Mouse (Mus musculus) MEL (cell line): ENCODE results near the gene Lmo7. TPM values are rescaled to one million over a fixed set of nuclear protein-coding genes. Genes with fewer than 3 reads are reported as not detected.

Experiments used
- DNase-seq: peaks from one replicate; pipeline ENCODE4 v3.0.0; 2011; ENCODE audit warnings: low read depth, low spot score
- H3K27ac ChIP-seq: 2 replicates; pipeline ENCODE4 v1.5.1; 2012; ENCODE audit warnings: low read depth, mild to moderate bottlenecking, control low read depth, low read length, moderate library complexity; ENCODE audit not compliant: control insufficient read depth
- H3K27me3 ChIP-seq, 2 experiments: fragments of 150-350 bp in 1 of 2; sonication (generic) in 1 of 2; 2 replicates each; pipeline ENCODE4 v1.6.1; 2012; ENCODE audit warnings: low read length in 2 of 2, mild to moderate bottlenecking in 2 of 2, improper control_type of control experiment in 1 of 2, moderate library complexity in 1 of 2; ENCODE audit not compliant: insufficient read depth in 2 of 2, control insufficient read depth in 1 of 2
- H3K36me3 ChIP-seq, 2 experiments: 2 replicates each; pipeline ENCODE4 v1.6.1; 2012 to 2014; ENCODE audit warnings: low read length in 2 of 2, improper control_type of control experiment in 1 of 2, inconsistent platforms in 1 of 2, mild to moderate bottlenecking in 1 of 2; ENCODE audit not compliant: insufficient read depth in 2 of 2, control insufficient read depth in 1 of 2
- H3K4me1 ChIP-seq, 2 experiments: fragments of 150-350 bp in 1 of 2; sonication (generic) in 1 of 2; 2 replicates each; pipeline ENCODE4 v1.6.1; 2012; ENCODE audit warnings: low read length in 2 of 2, improper control_type of control experiment in 1 of 2, mild to moderate bottlenecking in 1 of 2; ENCODE audit not compliant: insufficient read depth in 2 of 2, control insufficient read depth in 1 of 2
- H3K4me3 ChIP-seq, 2 experiments: fragments of 150-350 bp in 1 of 2; sonication (generic) in 1 of 2; 2 replicates each; pipeline ENCODE4 v1.5.1; 2012; ENCODE audit warnings: low read depth in 2 of 2, low read length in 2 of 2, mild to moderate bottlenecking in 2 of 2, moderate library complexity in 2 of 2, control low read depth in 1 of 2, improper control_type of control experiment in 1 of 2; ENCODE audit not compliant: control insufficient read depth in 1 of 2, insufficient read depth in 1 of 2
- H3K79me2 ChIP-seq: 2 replicates; pipeline ENCODE4 v1.6.1; 2012; ENCODE audit warnings: mild to moderate bottlenecking, low read length, moderate library complexity; ENCODE audit not compliant: control insufficient read depth, poor library complexity, insufficient read depth
- H3K9ac ChIP-seq: 2 replicates; pipeline ENCODE4 v1.6.1; 2012; ENCODE audit warnings: low read depth, mild to moderate bottlenecking, control low read depth, low read length, moderate library complexity; ENCODE audit not compliant: control insufficient read depth, poor library complexity, severe bottlenecking
- H3K9me3 ChIP-seq: fragments of 150-350 bp; sonication (generic); replicated peaks from 2 replicates; pipeline ENCODE4 v1.6.1; 2012; ENCODE audit warnings: mild to moderate bottlenecking, low read length, improper control_type of control experiment, moderate library complexity; ENCODE audit not compliant: insufficient read depth
- BHLHE40 ChIP-seq: IDR thresholded peaks from 2 replicates; pipeline ENCODE4 v1.6.1; 2012; ENCODE audit warnings: low read depth, mild to moderate bottlenecking, inconsistent platforms, low read length, improper control_type of control experiment, borderline replicate concordance
- CHD2 ChIP-seq: IDR thresholded peaks from 2 replicates; pipeline ENCODE4 v1.6.1; 2011; ENCODE audit warnings: low read length, improper control_type of control experiment
- CTCF ChIP-seq, 3 experiments: IDR thresholded peaks in 2 of 3; conservative IDR thresholded peaks in 1 of 3; 2 replicates each; pipeline ENCODE4 v1.5.1; 2011 to 2012; ENCODE audit warnings: low read length in 3 of 3, low read depth in 2 of 3, mild to moderate bottlenecking in 2 of 3, improper control_type of control experiment in 1 of 3, inconsistent platforms in 1 of 3, mixed read lengths in 1 of 3, moderate library complexity in 1 of 3; ENCODE audit not compliant: control insufficient read depth in 1 of 3, insufficient read depth in 1 of 3, poor library complexity in 1 of 3, severe bottlenecking in 1 of 3
- E2F4 ChIP-seq: IDR thresholded peaks from 2 replicates; pipeline ENCODE4 v1.6.1; 2011; ENCODE audit warnings: low read depth, low read length, improper control_type of control experiment, borderline replicate concordance
- ELF1 ChIP-seq: IDR thresholded peaks from 2 replicates; pipeline ENCODE4 v1.6.1; 2014; ENCODE audit warnings: low read depth, mild to moderate bottlenecking, inconsistent platforms, low read length, improper control_type of control experiment, moderate library complexity
- EP300 ChIP-seq, 2 experiments: IDR thresholded peaks; 2 replicates each; pipeline ENCODE4 v1.6.1; 2011; ENCODE audit warnings: improper control_type of control experiment in 2 of 2, low read length in 2 of 2, low read depth in 1 of 2, mild to moderate bottlenecking in 1 of 2
- GABPA ChIP-seq: IDR thresholded peaks from 2 replicates; pipeline ENCODE4 v1.6.1; 2012; ENCODE audit warnings: low read depth, mild to moderate bottlenecking, inconsistent platforms, low read length, improper control_type of control experiment, moderate library complexity
- GATA1 ChIP-seq: IDR thresholded peaks from 2 replicates; pipeline ENCODE4 v1.6.1; 2011; ENCODE audit warnings: low read depth, low read length, improper control_type of control experiment
- KAT2A ChIP-seq: conservative IDR thresholded peaks from 2 replicates; pipeline ENCODE4 v1.6.1; 2012; ENCODE audit warnings: low read depth, low read length, improper control_type of control experiment, inconsistent platforms
- MAX ChIP-seq: IDR thresholded peaks from 2 replicates; pipeline ENCODE4 v1.6.1; 2011; ENCODE audit warnings: low read length, improper control_type of control experiment
- MAZ ChIP-seq: IDR thresholded peaks from 2 replicates; pipeline ENCODE4 v1.6.1; 2012; ENCODE audit warnings: low read depth, mild to moderate bottlenecking, inconsistent platforms, low read length, improper control_type of control experiment
- MEF2A ChIP-seq: IDR thresholded peaks from 2 replicates; pipeline ENCODE4 v1.6.1; 2014; ENCODE audit warnings: low read depth, mild to moderate bottlenecking, inconsistent platforms, low read length, improper control_type of control experiment; ENCODE audit not compliant: poor library complexity, insufficient replicate concordance, severe bottlenecking; ENCODE audit errors: extremely low read depth
- MXI1 ChIP-seq: IDR thresholded peaks from 2 replicates; pipeline ENCODE4 v1.6.1; 2011; ENCODE audit warnings: mild to moderate bottlenecking, low read depth, low read length, improper control_type of control experiment
- POLR2AphosphoS2 ChIP-seq: IDR thresholded peaks from 2 replicates; pipeline ENCODE4 v1.6.1; 2011; ENCODE audit warnings: low read length, improper control_type of control experiment
- POLR2AphosphoS5 ChIP-seq: IDR thresholded peaks from 2 replicates; pipeline ENCODE4 v1.6.1; 2012; ENCODE audit warnings: low read depth, borderline replicate concordance, mild to moderate bottlenecking, inconsistent platforms, low read length, moderate library complexity, mixed read lengths
- RAD21 ChIP-seq: IDR thresholded peaks from 2 replicates; pipeline ENCODE4 v1.6.1; 2011; ENCODE audit warnings: mild to moderate bottlenecking, low read depth, low read length, improper control_type of control experiment
- RCOR1 ChIP-seq: IDR thresholded peaks from 2 replicates; pipeline ENCODE4 v1.6.1; 2012; ENCODE audit warnings: low read depth, mild to moderate bottlenecking, inconsistent platforms, low read length, improper control_type of control experiment
- SMC3 ChIP-seq: IDR thresholded peaks from 2 replicates; pipeline ENCODE4 v1.6.1; 2011; ENCODE audit warnings: low read depth, low read length, improper control_type of control experiment
- TAL1 ChIP-seq: IDR thresholded peaks from 2 replicates; pipeline ENCODE4 v1.6.1; 2012; ENCODE audit warnings: mild to moderate bottlenecking, inconsistent platforms, low read length, moderate library complexity, mixed read lengths
- TCF12 ChIP-seq: IDR thresholded peaks from 2 replicates; pipeline ENCODE4 v1.6.1; 2014; ENCODE audit warnings: low read depth, mild to moderate bottlenecking, inconsistent platforms, low read length, improper control_type of control experiment, moderate library complexity
- USF1 ChIP-seq: IDR thresholded peaks from 2 replicates; pipeline ENCODE4 v1.6.1; 2014; ENCODE audit warnings: low read depth, mild to moderate bottlenecking, inconsistent platforms, low read length, improper control_type of control experiment, moderate library complexity
- USF2 ChIP-seq, 2 experiments: IDR thresholded peaks; 2 replicates each; pipeline ENCODE4 v1.6.1; 2011 to 2012; ENCODE audit warnings: improper control_type of control experiment in 2 of 2, low read length in 2 of 2, borderline replicate concordance in 1 of 2, inconsistent platforms in 1 of 2, low read depth in 1 of 2, mild to moderate bottlenecking in 1 of 2; ENCODE audit not compliant: insufficient read depth in 1 of 2
- ZKSCAN1 ChIP-seq: IDR thresholded peaks from 2 replicates; pipeline ENCODE4 v1.6.1; 2012; ENCODE audit warnings: low read depth, mild to moderate bottlenecking, inconsistent platforms, low read length, improper control_type of control experiment, moderate library complexity
- ZMIZ1 ChIP-seq: IDR thresholded peaks from 2 replicates; pipeline ENCODE4 v1.6.1; 2012; ENCODE audit warnings: low read depth, mild to moderate bottlenecking, inconsistent platforms, low read length, improper control_type of control experiment, moderate library complexity
- polyA plus RNA-seq, 2 experiments: library from polyadenylated mRNA; stranded (reverse) in 1 of 2; unstranded in 1 of 2; fragments of >175 nt in 1 of 2; fragments of >200 nt in 1 of 2; gene quantifications; 2 replicates each; pipeline versions ENCODE4 v1.2.1 to v1.2.4; 2012; ENCODE audit warnings: low replicate concordance in 2 of 2, low read depth in 1 of 2; ENCODE audit not compliant: insufficient read length in 2 of 2, insufficient read depth in 1 of 2, missing spikeins in 1 of 2
- total RNA-seq: library from RNA; depleted of rRNA; stranded (reverse); fragments of 300-350 nt; gene quantifications from 2 replicates; pipeline ENCODE4 v1.2.3, GENCODE M21; 2012

Lmo7 gene
- total and polyA plus RNA-seq, 3 experiments = not detected

GRCm38 (mm10) chr14:101771336-101771735 is 41.6 kb downstream of the Lmo7 start:
- no peak for TF ChIP-seq RCOR1
- TF ChIP-seq RAD21 = no peak
- no peak for TF ChIP-seq MAZ
- no peak for TF ChIP-seq MAX
- TF ChIP-seq POLR2AphosphoS2 = no peak
- TF ChIP-seq USF2 (IDR thresholded peaks at IDR 0.05; ENCODE audit: borderline replicate concordance in 1 of 2, insufficient read depth in 1 of 2, low read depth in 1 of 2, low read length in 2 of 2) = no peak
- TF ChIP-seq GATA1 = no peak
- TF ChIP-seq KAT2A = no peak
- TF ChIP-seq SMC3 = no peak
- TF ChIP-seq EP300 (IDR thresholded peaks at IDR 0.05; ENCODE audit: low read depth in 1 of 2, low read length in 2 of 2) = no peak
- no peak for TF ChIP-seq CTCF (IDR thresholded peaks at IDR 0.05 in 2 of 3, conservative IDR thresholded peaks at IDR 0.05 in 1 of 3; ENCODE audit: control insufficient read depth in 1 of 3, insufficient read depth in 1 of 3, low read depth in 2 of 3, low read length in 3 of 3, poor library complexity in 1 of 3, severe bottlenecking in 1 of 3)
- no peak for TF ChIP-seq ZMIZ1
- no peak for DNase-seq
- Histone ChIP-seq H3K27ac (no peak overlapping the region), H3K79me2 (no peaks in the 10 kb centered on the region), H3K36me3 (no peaks in the 10 kb centered on the region), H3K9me3 (no peaks in the 10 kb centered on the region), H3K4me3 (no peak overlapping the region), H3K27me3 (no peaks in the 10 kb centered on the region), H3K9ac (no peak overlapping the region), H3K4me1 (no peaks in the 10 kb centered on the region)

- DNase-seq = no peak
- Histone ChIP-seq H3K36me3 (no peaks in the 10 kb centered on the region), H3K4me3 (no peak overlapping the region), H3K9me3 (no peaks in the 10 kb centered on the region), H3K4me1 (no peaks in the 10 kb centered on the region), H3K79me2 (no peaks in the 10 kb centered on the region), H3K9ac (no peak overlapping the region), H3K27me3 (no peaks in the 10 kb centered on the region), H3K27ac (no peak overlapping the region)
- TF ChIP-seq USF1 (no peak), POLR2AphosphoS2 (no peak), TAL1 (no peak), RCOR1 (no peak), GATA1 (no peak), TCF12 (no peak), E2F4 (no peak), GABPA (no peak), BHLHE40 (no peak), ZMIZ1 (no peak), ZKSCAN1 (no peak), ELF1 (no peak), POLR2AphosphoS5 (no peak), MXI1 (no peak), CHD2 (no peak), MEF2A (no peak), MAX (no peak)
Observed at GRCm38 (mm10) chr14:101771756-101772155, 42.0 kb downstream of the Lmo7 start.
